Mouse (Mus musculus) heart, embryonic 12.5 days (tissue): ENCODE measurements around the gene Pxylp1. TPM values are rescaled to one million over a fixed set of nuclear protein-coding genes. Genes with fewer than 3 reads are reported as not detected.

Experiments
- ATAC-seq: fragments of 200-750 bp; cut with Nextera tagmentation; 2 replicates; pipeline ENCODE4 v1.8.0; 2017; ENCODE audit warnings: moderate TSS enrichment, moderate library complexity; ENCODE audit not compliant: insufficient number of reproducible peaks, low FRiP score
- H3K27ac ChIP-seq: fragments of 300-500 bp; sonication (generic); 2 replicates; pipeline ENCODE4 v1.5.1; 2016; ENCODE audit warnings: mild to moderate bottlenecking, moderate library complexity; ENCODE audit not compliant: poor library complexity, severe bottlenecking
- H3K27me3 ChIP-seq: fragments of 300-500 bp; sonication (generic); replicated peaks from 2 replicates; pipeline ENCODE4 v1.6.1; 2016; ENCODE audit warnings: mild to moderate bottlenecking, moderate library complexity
- H3K36me3 ChIP-seq: fragments of 300-500 bp; sonication (generic); 2 replicates; pipeline ENCODE4 v1.6.1; 2016; ENCODE audit warnings: mild to moderate bottlenecking, moderate library complexity
- H3K4me1 ChIP-seq: fragments of 300-500 bp; sonication (generic); replicated peaks from 2 replicates; pipeline ENCODE4 v1.6.1; 2016; ENCODE audit warnings: mild to moderate bottlenecking
- H3K4me2 ChIP-seq: fragments of 300-500 bp; sonication (generic); 2 replicates; pipeline ENCODE4 v1.6.1; 2016; ENCODE audit warnings: mild to moderate bottlenecking, moderate library complexity
- H3K4me3 ChIP-seq: fragments of 300-500 bp; sonication (generic); 2 replicates; pipeline ENCODE4 v1.5.1; 2016; ENCODE audit warnings: mild to moderate bottlenecking
- H3K9ac ChIP-seq: fragments of 300-500 bp; sonication (generic); 2 replicates; pipeline ENCODE4 v1.6.1; 2016; ENCODE audit warnings: mild to moderate bottlenecking, moderate library complexity
- H3K9me3 ChIP-seq: fragments of 300-500 bp; sonication (generic); replicated peaks from 2 replicates; pipeline ENCODE4 v1.6.1; 2016; ENCODE audit warnings: mild to moderate bottlenecking, moderate library complexity
- WGBS: fragments of 180-500 bp; shearing (Covaris S2); methylation state at CpG from one replicate; pipeline ENCODE4 v1.1.7; 2016; 5-methylcytosine and 5-hydroxymethylcytosine counted together
- polyA plus RNA-seq: library from polyadenylated mRNA; unstranded; fragments of >200 nt; fragmentation: Nextera tagmentation; extraction: Ambion mirVana; gene quantifications from 2 replicates; pipeline ENCODE4 v1.2.1, GENCODE M21; 2016

Pxylp1 gene
- polyA plus RNA-seq, 1 experiment from 2014 or later, result 36.9 TPM

- H3K27me3 ChIP-seq, result peaks cover 4% of the 10 kb centered on the region; the same call in 1 of the 2 replicates
- no peak overlapping the region for H3K9ac ChIP-seq
- H3K4me2 ChIP-seq, result no peak overlapping the region
- WGBS, result 80% methylated on average over 6 of the region's 6 CpGs
- H3K36me3 ChIP-seq, result no peaks in the 10 kb centered on the region
- H3K4me1 ChIP-seq, result peaks cover 36% of the 10 kb centered on the region
- H3K9me3 ChIP-seq, result 0 out of 2 replicates have a peak, but pooled peaks cover 4% of the 10 kb centered on the region
- ATAC-seq, result no peak
- no peak overlapping the region for H3K4me3 ChIP-seq
- H3K27ac ChIP-seq, result no peak overlapping the region
These were observed 2.2 kb downstream of the Pxylp1 start for GRCm38 (mm10) chr9:96890266-96890665.

- ATAC-seq, result peak; percentile 76
These were observed 3.0 kb downstream of the Pxylp1 start for GRCm38 (mm10) chr9:96889345-96890021.

GRCm38 (mm10) chr9:96888742-96889344 lies 3.6 kb downstream of the Pxylp1 start:
- Histone ChIP-seq H3K27me3 (peaks cover 4% of the 10 kb centered on the region; the same call in 1 of the 2 replicates), H3K4me1 (peaks cover 48% of the 10 kb centered on the region), H3K9me3 (0 out of 2 replicates have a peak, but pooled peaks cover 1% of the 10 kb centered on the region), H3K27ac (0 out of 2 replicates have a peak overlapping the region, but pooled peaks have one; percentile 10), H3K9ac (peak overlapping the region; percentile 78), H3K4me2 (peak overlapping the region; percentile 86), H3K36me3 (no peaks in the 10 kb centered on the region), H3K4me3 (peak overlapping the region; percentile 66)
- ATAC-seq, result peak; percentile 37
- under 1% methylated on average over 37 of the region's 37 CpGs for WGBS

More at GRCm38 (mm10) chr9:96889345-96890021, 3.0 kb downstream of the Pxylp1 start:
- peaks cover 4% of the 10 kb centered on the region; the same call in 1 of the 2 replicates for H3K27me3 ChIP-seq
- under 1% methylated on average over 65 of the region's 66 CpGs for WGBS
- H3K9ac ChIP-seq, result peak overlapping the region; percentile 78
- H3K27ac ChIP-seq, result no peak overlapping the region
- no peaks in the 10 kb centered on the region for H3K36me3 ChIP-seq
- peak overlapping the region; percentile 66 for H3K4me3 ChIP-seq
- H3K4me2 ChIP-seq, result peak overlapping the region; percentile 86
- peaks cover 41% of the 10 kb centered on the region for H3K4me1 ChIP-seq
- 0 out of 2 replicates have a peak, but pooled peaks cover 4% of the 10 kb centered on the region for H3K9me3 ChIP-seq

GRCm38 (mm10) chr9:96887954-96888353 lies 4.5 kb downstream of the Pxylp1 start:
- no peak for ATAC-seq
- Histone ChIP-seq H3K27me3 (peaks cover 4% of the 10 kb centered on the region; the same call in 1 of the 2 replicates), H3K4me2 (peak overlapping the region; percentile 86), H3K27ac (no peak overlapping the region), H3K9me3 (no peaks in the 10 kb centered on the region), H3K4me3 (peak overlapping the region; percentile 66), H3K9ac (peak overlapping the region; percentile 78; the same call in 1 of the 2 replicates), H3K36me3 (no peaks in the 10 kb centered on the region), H3K4me1 (peaks cover 55% of the 10 kb centered on the region)
- 7% methylated on average over 6 of the region's 6 CpGs for WGBS

GRCm38 (mm10) chr9:96887492-96887891 lies 5.0 kb downstream of the Pxylp1 start:
- no peaks in the 10 kb centered on the region for H3K9me3 ChIP-seq
- ATAC-seq, result no peak
- H3K4me2 ChIP-seq, result peak overlapping the region; percentile 86
- H3K27ac ChIP-seq, result no peak overlapping the region
- H3K4me3 ChIP-seq, result peak overlapping the region; percentile 66; the same call in 1 of the 2 replicates
- H3K9ac ChIP-seq, result no peak overlapping the region
- H3K4me1 ChIP-seq, result peaks cover 59% of the 10 kb centered on the region
- peaks cover 4% of the 10 kb centered on the region; the same call in 1 of the 2 replicates for H3K27me3 ChIP-seq
- H3K36me3 ChIP-seq, result no peaks in the 10 kb centered on the region

GRCm38 (mm10) chr9:96885781-96886180 lies 6.7 kb downstream of the Pxylp1 start:
- Histone ChIP-seq H3K27ac (0 out of 2 replicates have a peak overlapping the region, but pooled peaks have one; percentile 33), H3K36me3 (no peaks in the 10 kb centered on the region), H3K9ac (no peak overlapping the region), H3K4me1 (peaks cover 62% of the 10 kb centered on the region), H3K9me3 (no peaks in the 10 kb centered on the region), H3K27me3 (peaks cover 4% of the 10 kb centered on the region; the same call in 1 of the 2 replicates), H3K4me3 (no peak overlapping the region), H3K4me2 (no peak overlapping the region)
- 52% methylated on average over 3 of the region's 3 CpGs for WGBS
- ATAC-seq, result no peak

- WGBS, result 85% methylated on average over 20 of the region's 20 CpGs
- Histone ChIP-seq H3K4me2 (no peak overlapping the region), H3K4me1 (peaks cover 74% of the 10 kb centered on the region), H3K36me3 (no peaks in the 10 kb centered on the region), H3K27ac (no peak overlapping the region), H3K27me3 (no peaks in the 10 kb centered on the region), H3K9ac (no peak overlapping the region), H3K4me3 (no peak overlapping the region), H3K9me3 (no peaks in the 10 kb centered on the region)
- no peak for ATAC-seq
These were observed 9.8 kb downstream of the Pxylp1 start for GRCm38 (mm10) chr9:96882496-96883265.

GRCm38 (mm10) chr9:96881901-96882300 lies 10.6 kb downstream of the Pxylp1 start:
- H3K4me2 ChIP-seq, result no peak overlapping the region
- no peak for ATAC-seq
- no peaks in the 10 kb centered on the region for H3K27me3 ChIP-seq
- no peaks in the 10 kb centered on the region for H3K36me3 ChIP-seq
- H3K27ac ChIP-seq, result no peak overlapping the region
- peaks cover 72% of the 10 kb centered on the region for H3K4me1 ChIP-seq
- no peak overlapping the region for H3K4me3 ChIP-seq
- 72% methylated on average over 6 of the region's 6 CpGs for WGBS
- H3K9ac ChIP-seq, result no peak overlapping the region
- no peaks in the 10 kb centered on the region for H3K9me3 ChIP-seq

- H3K4me2 ChIP-seq, result 0 out of 2 replicates have a peak overlapping the region, but pooled peaks have one; percentile 36
- no peak overlapping the region for H3K4me3 ChIP-seq
- no peaks in the 10 kb centered on the region for H3K9me3 ChIP-seq
- 32% methylated on average over 6 of the region's 6 CpGs for WGBS
- no peak overlapping the region for H3K9ac ChIP-seq
- peak overlapping the region; percentile 78 for H3K27ac ChIP-seq
- ATAC-seq, result peak; percentile 62
- H3K27me3 ChIP-seq, result no peaks in the 10 kb centered on the region
- no peaks in the 10 kb centered on the region for H3K36me3 ChIP-seq
- H3K4me1 ChIP-seq, result peaks cover 71% of the 10 kb centered on the region
These were observed 13.4 kb downstream of the Pxylp1 start for GRCm38 (mm10) chr9:96879024-96879423.

- Histone ChIP-seq H3K4me2 (peak overlapping the region; percentile 36; the same call in 1 of the 2 replicates), H3K9me3 (no peaks in the 10 kb centered on the region), H3K9ac (peak overlapping the region; percentile 26; the same call in 1 of the 2 replicates), H3K4me1 (peaks cover 65% of the 10 kb centered on the region), H3K36me3 (no peaks in the 10 kb centered on the region), H3K27me3 (no peaks in the 10 kb centered on the region), H3K27ac (peak overlapping the region; percentile 78), H3K4me3 (no peak overlapping the region)
- WGBS, result 27% methylated on average over 4 of the region's 4 CpGs
- ATAC-seq, result no peak; the same call in 1 of the 2 replicates
These were observed 14.0 kb downstream of the Pxylp1 start for GRCm38 (mm10) chr9:96878464-96878863.
